Mouse (Mus musculus): ENCODE measurements at regions not wholly inside any gene's neighbourhood (a gene's known extent, or its start where the extent isn't known, plus 50 kb on each side); places are given as distances from the start of the nearest gene placed in this dataset.
"Not testable (repeated sequence)": the region's sequence is repeated elsewhere in the genome, so short reads cannot be mapped to it uniquely, and the experiment has no call there.

DNA sequence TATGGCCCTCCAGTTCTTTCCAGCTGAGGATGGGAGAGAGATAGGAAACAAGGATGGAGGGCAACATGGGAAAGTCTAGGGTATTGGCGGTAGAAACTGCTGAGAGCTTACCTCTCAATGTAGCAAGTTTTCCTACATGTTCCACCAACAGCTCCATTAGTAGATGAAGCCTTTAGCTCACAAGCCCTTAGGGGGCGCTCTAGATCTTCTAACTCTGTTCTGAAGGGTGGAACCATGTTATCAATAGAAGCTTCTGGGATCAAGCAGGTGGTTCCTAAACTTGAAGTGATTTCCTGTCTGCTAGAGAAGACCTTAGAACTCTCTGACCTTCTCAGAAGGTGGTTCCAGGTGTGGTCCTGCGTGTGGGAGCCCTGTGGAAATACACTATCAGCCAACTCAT, 154.2 kb upstream of the 1700012A03Rik start:
- no peak overlapping the region for H3K27ac ChIP-seq

GRCm38 (mm10) chr6:31886931-31887330, 163.1 kb upstream of the 1700012A03Rik start:
- H3K27me3 ChIP-seq: peaks cover 3% of the 10 kb centered on the region; the same call in 1 of the 2 replicates
- H3K4me2 ChIP-seq (replicated peaks): no peak overlapping the region
- ATAC-seq (ENCODE audit: low FRiP score): peak; percentile 73

More for the DNA sequence above, 154.2 kb upstream of the 1700012A03Rik start:
- Histone ChIP-seq H3K4me1 (no peaks in the 10 kb centered on the region), H3K36me3 (no peaks in the 10 kb centered on the region), H3K27me3 (peaks cover 10% of the 10 kb centered on the region; the same call in 1 of the 2 replicates), H3K4me3 (no peak overlapping the region), H3K4me2 (replicated peaks) (no peak overlapping the region), H3K9me3 (replicated peaks) (no peaks in the 10 kb centered on the region), H3K9ac (no peak overlapping the region)
- no peak for ATAC-seq (ENCODE audit: low FRiP score)
- 62% methylated on average over 3 of the region's 3 CpGs for WGBS

DNA sequence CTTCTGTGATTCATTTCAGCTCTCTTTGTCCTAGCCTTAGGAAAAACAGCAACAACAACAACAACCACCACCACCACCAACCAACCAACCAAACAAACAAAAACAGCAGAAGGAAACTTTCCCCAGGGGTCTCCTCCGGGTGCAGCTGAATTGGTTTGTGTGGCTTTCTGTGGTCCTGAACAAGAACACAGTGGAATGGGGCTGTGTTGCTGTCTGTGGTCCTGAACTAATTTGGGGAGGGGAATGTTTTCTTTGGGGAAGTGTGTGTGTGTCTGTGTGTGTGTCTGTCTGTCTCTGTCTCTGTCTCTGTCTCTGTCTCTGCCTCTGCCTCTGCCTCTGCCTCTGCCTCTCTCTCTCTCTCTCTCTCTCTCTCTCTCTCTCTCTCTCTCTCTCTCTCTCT, 164.8 kb upstream of the 1700012A03Rik start:
- H3K4me2 ChIP-seq (replicated peaks); H3K9ac ChIP-seq; H3K36me3 ChIP-seq; H3K27me3 ChIP-seq; H3K27ac ChIP-seq; H3K9me3 ChIP-seq (replicated peaks); ATAC-seq (ENCODE audit: low FRiP score); H3K4me3 ChIP-seq; H3K4me1 ChIP-seq: not testable (repeated sequence)
- whole genome bisulfite sequencing: 0% methylated on average over 1 of the region's 1 CpGs

More at GRCm38 (mm10) chr6:31886931-31887330, 163.1 kb upstream of the 1700012A03Rik start:
- H3K9me3 ChIP-seq (replicated peaks): no peaks in the 10 kb centered on the region
- WGBS: 8% methylated on average over 4 of the region's 4 CpGs
- H3K27ac ChIP-seq: 0 out of 2 replicates have a peak overlapping the region, but pooled peaks have one; percentile 35
- no peak overlapping the region for H3K4me3 ChIP-seq
- H3K4me1 ChIP-seq: peaks cover 9% of the 10 kb centered on the region
- H3K9ac ChIP-seq: no peak overlapping the region
- no peaks in the 10 kb centered on the region for H3K36me3 ChIP-seq

DNA sequence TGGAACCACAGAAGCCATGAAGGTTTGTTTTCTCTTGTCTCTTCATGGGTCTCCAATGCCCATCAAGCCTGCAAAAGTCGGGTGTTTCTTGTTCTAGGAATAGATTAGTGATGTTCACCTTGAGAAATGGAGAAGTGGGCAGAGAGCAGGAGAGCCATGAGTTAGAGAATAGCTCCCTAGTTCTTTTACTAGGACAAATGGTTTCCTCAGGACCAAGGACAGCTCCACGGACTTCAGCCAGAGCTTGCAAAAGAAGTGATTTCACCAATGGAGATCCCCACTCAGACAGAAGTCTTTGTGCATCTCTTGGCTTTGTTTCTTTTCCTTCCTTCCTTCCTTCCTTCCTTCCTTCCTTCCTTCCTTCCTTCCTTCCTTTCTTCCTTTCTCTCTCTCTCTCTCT, 166.3 kb upstream of the 1700012A03Rik start:
- H3K27ac ChIP-seq: no peak overlapping the region
- no peak overlapping the region for H3K4me3 ChIP-seq
- no peaks in the 10 kb centered on the region for H3K9me3 ChIP-seq (replicated peaks)
- H3K36me3 ChIP-seq: no peaks in the 10 kb centered on the region
- ATAC-seq (ENCODE audit: low FRiP score): no peak
- 10% methylated on average over 2 of the region's 2 CpGs for WGBS
- no peak overlapping the region for H3K4me2 ChIP-seq (replicated peaks)
- peaks cover 4% of the 10 kb centered on the region for H3K27me3 ChIP-seq
- H3K4me1 ChIP-seq: peaks cover 9% of the 10 kb centered on the region
- no peak overlapping the region for H3K9ac ChIP-seq

- Histone ChIP-seq H3K4me3 (no peak overlapping the region), H3K4me2 (replicated peaks) (no peak overlapping the region), H3K9me3 (replicated peaks) (no peaks in the 10 kb centered on the region), H3K4me1 (peaks cover 5% of the 10 kb centered on the region), H3K27ac (no peak overlapping the region), H3K27me3 (no peaks in the 10 kb centered on the region), H3K36me3 (no peaks in the 10 kb centered on the region), H3K9ac (no peak overlapping the region)
- WGBS: 90% methylated on average over 6 of the region's 6 CpGs
- no peak for ATAC-seq (ENCODE audit: low FRiP score)
These were observed 175.4 kb upstream of the 1700012A03Rik start for GRCm38 (mm10) chr6:31874616-31875015.

DNA sequence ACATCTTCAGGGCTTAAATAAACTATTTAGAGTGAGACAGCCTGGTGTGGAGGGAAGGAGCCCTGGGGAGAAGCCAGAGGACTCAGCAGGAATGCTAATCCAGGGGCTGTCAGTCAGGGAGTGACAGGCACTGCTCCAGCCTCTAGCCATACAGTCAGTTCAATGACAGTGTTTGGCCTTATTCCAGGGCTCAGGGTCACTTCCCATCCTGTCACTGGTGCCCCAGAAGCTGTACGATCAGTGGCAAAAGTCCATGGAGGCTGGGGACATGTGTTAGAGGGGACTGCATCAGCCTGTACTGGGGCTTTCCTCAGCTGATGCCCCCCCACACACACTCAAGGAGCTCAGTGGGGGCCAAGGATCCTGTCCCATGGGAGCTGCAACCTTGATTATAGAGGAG, 176.1 kb upstream of the 1700012A03Rik start:
- H3K36me3 ChIP-seq: no peaks in the 10 kb centered on the region
- 17% methylated on average over 1 of the region's 1 CpGs for WGBS
- H3K27ac ChIP-seq: no peak overlapping the region
- peaks cover 5% of the 10 kb centered on the region for H3K4me1 ChIP-seq
- H3K9ac ChIP-seq: no peak overlapping the region
- no peak for ATAC-seq (ENCODE audit: low FRiP score)
- H3K9me3 ChIP-seq (replicated peaks): no peaks in the 10 kb centered on the region
- H3K27me3 ChIP-seq: no peaks in the 10 kb centered on the region
- H3K4me3 ChIP-seq: no peak overlapping the region
- H3K4me2 ChIP-seq (replicated peaks): no peak overlapping the region

DNA sequence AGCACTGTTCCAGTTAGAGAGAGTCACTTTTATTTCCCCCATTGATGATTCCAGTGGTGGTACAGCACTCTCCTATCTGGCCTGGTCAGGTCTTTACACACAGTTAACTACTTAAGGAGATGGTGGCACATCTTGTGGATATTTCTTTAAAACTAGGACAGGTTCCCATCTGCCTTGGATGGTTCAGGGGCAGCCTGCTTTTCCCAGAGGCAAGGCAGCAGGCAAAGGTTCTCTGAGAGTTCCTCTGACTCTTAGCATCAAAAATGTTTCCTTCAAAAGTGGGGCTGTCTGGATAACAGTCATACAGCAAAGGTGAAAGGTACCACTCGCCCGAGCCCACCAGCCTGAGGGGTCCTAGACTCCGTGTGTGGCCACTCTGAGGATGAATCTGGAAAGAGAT, 178.3 kb upstream of the 1700012A03Rik start:
- Histone ChIP-seq H3K27ac (no peak overlapping the region), H3K4me2 (replicated peaks) (no peak overlapping the region), H3K27me3 (no peaks in the 10 kb centered on the region), H3K9ac (no peak overlapping the region), H3K4me1 (peaks cover 5% of the 10 kb centered on the region), H3K9me3 (replicated peaks) (no peaks in the 10 kb centered on the region), H3K36me3 (no peaks in the 10 kb centered on the region), H3K4me3 (no peak overlapping the region)
- no peak for ATAC-seq (ENCODE audit: low FRiP score)
- WGBS: 86% methylated on average over 3 of the region's 3 CpGs

DNA sequence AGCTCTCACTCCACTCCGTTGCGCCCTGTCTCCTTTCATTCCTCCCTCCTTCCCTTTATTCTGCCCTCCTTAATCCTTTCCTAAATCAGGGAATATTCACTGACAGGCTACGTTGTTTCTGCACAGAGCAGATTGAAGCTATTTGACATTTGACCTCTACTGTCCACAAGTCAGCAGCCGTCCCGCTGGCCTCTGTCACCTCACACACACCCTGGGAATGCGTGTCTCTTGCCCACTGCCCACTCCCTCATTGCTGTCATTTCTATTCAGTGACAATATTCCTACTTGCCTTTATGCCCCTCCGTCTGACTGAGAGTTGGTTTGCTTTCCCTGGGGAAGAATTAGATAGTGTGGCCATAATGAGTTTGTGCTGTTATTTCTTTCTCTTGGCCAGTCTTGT, 188.1 kb upstream of the 1700012A03Rik start:
- Histone ChIP-seq H3K9ac (no peak overlapping the region), H3K27ac (peak overlapping the region; percentile 56; the same call in 1 of the 2 replicates), H3K36me3 (no peaks in the 10 kb centered on the region), H3K9me3 (replicated peaks) (no peaks in the 10 kb centered on the region), H3K4me3 (no peak overlapping the region), H3K4me2 (replicated peaks) (0 out of 2 replicates have a peak overlapping the region, but pooled peaks have one; percentile 11), H3K4me1 (peaks cover 3% of the 10 kb centered on the region), H3K27me3 (no peaks in the 10 kb centered on the region)
- peak; percentile 19; the same call in 1 of the 2 replicates for ATAC-seq (ENCODE audit: low FRiP score)
- WGBS: 31% methylated on average over 7 of the region's 7 CpGs

DNA sequence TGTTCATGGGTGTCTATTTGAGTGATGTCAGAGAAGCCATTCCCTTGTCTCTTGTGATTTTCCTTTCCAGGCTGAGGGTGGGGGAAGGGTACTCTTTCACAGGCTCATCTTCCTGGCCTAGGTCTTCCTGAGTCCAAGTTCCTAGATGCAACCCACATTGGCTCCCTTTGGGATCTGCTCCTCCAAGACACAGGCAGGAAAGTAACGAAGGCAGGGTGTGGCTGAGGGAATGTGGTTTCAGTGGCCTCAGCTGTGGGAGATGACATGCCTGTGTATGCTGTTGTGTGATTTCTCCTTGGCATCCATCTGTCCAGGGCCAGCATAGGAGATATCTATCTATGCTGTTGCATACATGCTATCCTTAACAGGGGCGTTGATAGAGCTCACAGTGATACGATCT, 190.4 kb upstream of the 1700012A03Rik start:
- H3K27me3 ChIP-seq: no peaks in the 10 kb centered on the region
- peaks cover 3% of the 10 kb centered on the region for H3K4me1 ChIP-seq
- 81% methylated on average over 3 of the region's 3 CpGs for WGBS
- H3K27ac ChIP-seq: no peak overlapping the region
- H3K9me3 ChIP-seq (replicated peaks): no peaks in the 10 kb centered on the region
- ATAC-seq (ENCODE audit: low FRiP score): no peak
- H3K36me3 ChIP-seq: no peaks in the 10 kb centered on the region
- no peak overlapping the region for H3K4me3 ChIP-seq
- H3K9ac ChIP-seq: no peak overlapping the region
- H3K4me2 ChIP-seq (replicated peaks): no peak overlapping the region

GRCm38 (mm10) chr6:31854261-31854660, 195.8 kb upstream of the 1700012A03Rik start:
- 97% methylated on average over 15 of the region's 16 CpGs for WGBS
- no peak overlapping the region for H3K4me3 ChIP-seq
- H3K27me3 ChIP-seq: no peaks in the 10 kb centered on the region
- no peak overlapping the region for H3K4me2 ChIP-seq (replicated peaks)
- ATAC-seq (ENCODE audit: low FRiP score): no peak
- H3K9ac ChIP-seq: no peak overlapping the region
- no peaks in the 10 kb centered on the region for H3K36me3 ChIP-seq
- no peak overlapping the region for H3K27ac ChIP-seq
- H3K9me3 ChIP-seq (replicated peaks): no peaks in the 10 kb centered on the region
- H3K4me1 ChIP-seq: no peaks in the 10 kb centered on the region

DNA sequence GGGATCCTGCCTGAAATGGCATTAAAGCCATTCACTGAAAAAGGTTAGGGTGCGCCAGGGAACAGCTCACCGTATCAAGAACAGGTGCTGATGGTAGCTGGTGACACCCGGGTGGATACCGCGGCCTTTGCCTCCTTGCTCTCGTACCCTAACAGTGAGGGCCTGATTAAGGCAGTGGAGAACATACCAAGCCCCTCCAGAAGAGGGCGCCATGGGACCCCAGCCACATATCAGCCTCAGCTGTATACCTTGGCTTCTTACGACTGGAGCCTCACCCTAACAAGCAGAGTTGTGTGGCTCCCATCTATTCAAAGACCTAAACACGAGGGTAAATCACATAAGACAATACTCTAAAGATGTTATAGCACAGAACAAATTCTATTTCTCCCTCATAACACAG, 203.7 kb upstream of the 1700012A03Rik start:
- Histone ChIP-seq H3K9ac (no peak overlapping the region), H3K4me1 (no peaks in the 10 kb centered on the region), H3K4me2 (replicated peaks) (no peak overlapping the region), H3K36me3 (no peaks in the 10 kb centered on the region), H3K4me3 (no peak overlapping the region), H3K9me3 (replicated peaks) (no peaks in the 10 kb centered on the region), H3K27me3 (no peaks in the 10 kb centered on the region), H3K27ac (no peak overlapping the region)
- 91% methylated on average over 9 of the region's 9 CpGs for WGBS
- ATAC-seq (ENCODE audit: low FRiP score): no peak

- Histone ChIP-seq H3K9ac (no peak overlapping the region), H3K27ac (no peak overlapping the region), H3K9me3 (replicated peaks) (no peaks in the 10 kb centered on the region), H3K4me1 (no peaks in the 10 kb centered on the region), H3K36me3 (no peaks in the 10 kb centered on the region), H3K4me3 (no peak overlapping the region), H3K27me3 (no peaks in the 10 kb centered on the region), H3K4me2 (replicated peaks) (no peak overlapping the region)
- ATAC-seq (ENCODE audit: low FRiP score): peak; percentile 38; the same call in 1 of the 2 replicates
- WGBS: 78% methylated on average over 5 of the region's 5 CpGs
These were observed 204.4 kb upstream of the 1700012A03Rik start for GRCm38 (mm10) chr6:31845671-31846070.

GRCm38 (mm10) chr6:31840621-31841020, 209.4 kb upstream of the 1700012A03Rik start:
- H3K27ac ChIP-seq: no peak overlapping the region
- H3K27me3 ChIP-seq: no peaks in the 10 kb centered on the region
- no peaks in the 10 kb centered on the region for H3K9me3 ChIP-seq (replicated peaks)
- H3K36me3 ChIP-seq: no peaks in the 10 kb centered on the region
- H3K4me2 ChIP-seq (replicated peaks): no peak overlapping the region
- 88% methylated on average over 4 of the region's 4 CpGs for WGBS
- no peak overlapping the region for H3K4me3 ChIP-seq
- H3K4me1 ChIP-seq: no peaks in the 10 kb centered on the region
- no peak for ATAC-seq (ENCODE audit: low FRiP score)
- H3K9ac ChIP-seq: no peak overlapping the region
